Mouse (Mus musculus) T-helper 2 cell (primary cell): ENCODE measurements around the gene Sacs.
"Not testable (repeated sequence)": the region's sequence is repeated elsewhere in the genome, so short reads cannot be mapped to it uniquely, and the experiment has no call there.

ENCODE experiments used
- in situ Hi-C: fragments of 300-600 bp; cut with MboI, MseI; formaldehyde crosslinking; loops from one replicate; pipeline ENCODE4 v1.15.1; 2025; ENCODE audit warnings: high pct_unique_total_duplicates

Sacs gene

GRCm38 (mm10) chr14:61137994-61138726, at the start of gene Sacs:
TSS of gene Sacs (plus strand) at chr14:61138457.
- in situ Hi-C loops, result loop anchor here (10.0 kb wide), 1 partner anchor 163 kb away; no protein-coding TSS in a partner anchor

- in situ Hi-C loops, result no loop called here
Measured at GRCm38 (mm10) chr14:61090955-61091354, 47.3 kb upstream of the Sacs start.

GRCm38 (mm10) chr14:61092073-61092472, 46.2 kb upstream of the Sacs start:
- in situ Hi-C loops, result no loop called here

GRCm38 (mm10) chr14:61097974-61098625, 40.2 kb upstream of the Sacs start:
- in situ Hi-C loops, result no loop called here

- in situ Hi-C loops, result loop anchor here (25.0 kb wide), 1 partner anchor 588 kb away; no protein-coding TSS in a partner anchor
Measured at GRCm38 (mm10) chr14:61100736-61101135, 37.5 kb upstream of the Sacs start.

- in situ Hi-C loops, result loop anchor here (25.0 kb wide), 1 partner anchor 594 kb away; no protein-coding TSS in a partner anchor
Measured at GRCm38 (mm10) chr14:61106404-61106803, 31.9 kb upstream of the Sacs start.

GRCm38 (mm10) chr14:61108625-61109024, 29.6 kb upstream of the Sacs start:
- in situ Hi-C loops, result loop anchor here (25.0 kb wide), 1 partner anchor 596 kb away; no protein-coding TSS in a partner anchor

- in situ Hi-C loops, result loop anchor here (5.0 to 25.0 kb wide), 2 partner anchors 315 to 600 kb away; no protein-coding TSS in a partner anchor
Measured at GRCm38 (mm10) chr14:61112404-61112803, 25.9 kb upstream of the Sacs start.

- in situ Hi-C loops, result loop anchor here (25.0 kb wide), 1 partner anchor 612 kb away; no protein-coding TSS in a partner anchor
Measured at GRCm38 (mm10) chr14:61124755-61125154, 13.5 kb upstream of the Sacs start.

- in situ Hi-C loops, result no loop called here
Measured at GRCm38 (mm10) chr14:61125201-61125600, 13.1 kb upstream of the Sacs start.

- in situ Hi-C loops, result not testable (repeated sequence)
Measured at GRCm38 (mm10) chr14:61127365-61127764, 10.9 kb upstream of the Sacs start.

- in situ Hi-C loops, result no loop called here
Measured at GRCm38 (mm10) chr14:61128961-61129507, 9.2 kb upstream of the Sacs start.

- in situ Hi-C loops, result loop anchor here (10.0 kb wide), 1 partner anchor 158 kb away; no protein-coding TSS in a partner anchor
Measured at GRCm38 (mm10) chr14:61132556-61132955, 5.7 kb upstream of the Sacs start.

- in situ Hi-C loops, result loop anchor here (10.0 kb wide), 1 partner anchor 160 kb away; no protein-coding TSS in a partner anchor
Measured at GRCm38 (mm10) chr14:61134381-61135030, 3.8 kb upstream of the Sacs start.

GRCm38 (mm10) chr14:61137410-61137809, 847 bp upstream of the Sacs start:
- in situ Hi-C loops, result loop anchor here (10.0 kb wide), 1 partner anchor 163 kb away; no protein-coding TSS in a partner anchor

- in situ Hi-C loops, result loop anchor here (10.0 kb wide), 1 partner anchor 164 kb away; no protein-coding TSS in a partner anchor
Measured at GRCm38 (mm10) chr14:61138727-61139067, 440 bp downstream of the Sacs start.

GRCm38 (mm10) chr14:61143358-61143757, 5.1 kb downstream of the Sacs start:
- in situ Hi-C loops, result no loop called here

GRCm38 (mm10) chr14:61143869-61144268, 5.6 kb downstream of the Sacs start:
- in situ Hi-C loops, result no loop called here

GRCm38 (mm10) chr14:61150416-61150815, 12.2 kb downstream of the Sacs start:
- in situ Hi-C loops, result not testable (repeated sequence)

- in situ Hi-C loops, result no loop called here
Measured at GRCm38 (mm10) chr14:61154900-61155585, 16.8 kb downstream of the Sacs start.

- in situ Hi-C loops, result no loop called here
Measured at GRCm38 (mm10) chr14:61155687-61156086, 17.4 kb downstream of the Sacs start.
